Comparison of ENCODE assay signal across 8 mouse cellular contexts in genomic region chr14:45565216-45566065, GRCm38 (mm10). TPM values are rescaled to one million over a fixed set of nuclear protein-coding genes. Genes with fewer than 3 reads are reported as not detected.
DNase-seq lines count a peak whose midpoint lies in the region; ATAC-seq and TF ChIP-seq lines count a peak whose summit lies in the region.

No protein-coding gene starts in this region.

- H3K4me2 ChIP-seq in hindbrain, embryonic 14.5 days (replicated peaks): peak overlapping the region; percentile 42
- peak overlapping the region; percentile 58 for H3K4me2 ChIP-seq in limb, embryonic 13.5 days (replicated peaks)
- H3K4me2 ChIP-seq in midbrain, embryonic 14.5 days (ENCODE audit: low read length): peak overlapping the region; percentile 41

- peak overlapping the region; percentile 34 for H3K27ac ChIP-seq in cortical plate, adult 2 months (ENCODE audit: insufficient read depth, low read length)
- peak overlapping the region; percentile 58 for H3K27ac ChIP-seq in hindbrain, embryonic 14.5 days
- H3K27ac ChIP-seq in limb, embryonic 13.5 days: peak overlapping the region; percentile 95
- H3K27ac ChIP-seq in midbrain, embryonic 14.5 days (replicated peaks; ENCODE audit: low read depth, low read length): peak overlapping the region; percentile 60

- H3K36me3 ChIP-seq in hindbrain, embryonic 14.5 days (replicated peaks; ENCODE audit: control insufficient read depth, insufficient read depth): no peaks in the 10 kb centered on the region
- no peaks in the 10 kb centered on the region for H3K36me3 ChIP-seq in limb, embryonic 13.5 days
- H3K36me3 ChIP-seq in midbrain, embryonic 14.5 days (ENCODE audit: control insufficient read depth, insufficient read depth, low read length): no peaks in the 10 kb centered on the region

- ATAC-seq in hindbrain, embryonic 14.5 days (ENCODE audit: low FRiP score): peak; percentile 19; the same call in 1 of the 2 replicates
- ATAC-seq in limb, embryonic 13.5 days (ENCODE audit: low FRiP score, low read depth): peak; percentile 86
- ATAC-seq in midbrain, embryonic 14.5 days (ENCODE audit: low FRiP score, low TSS enrichment): peak; percentile 28

- no peak overlapping the region for H3K4me3 ChIP-seq in cortical plate, adult 2 months (ENCODE audit: insufficient read depth, low read length)
- H3K4me3 ChIP-seq in hindbrain, embryonic 14.5 days (replicated peaks; ENCODE audit: low read length): peak overlapping the region; percentile 11; the same call in 1 of the 2 replicates
- H3K4me3 ChIP-seq in limb, embryonic 13.5 days: peak overlapping the region; percentile 30
- H3K4me3 ChIP-seq in midbrain, embryonic 14.5 days (replicated peaks; ENCODE audit: low read depth, low read length): no peak overlapping the region

- DNase-seq in ES-CJ7 (ENCODE audit: low read depth, low spot score): peak; percentile 50
- peak; percentile 64 for DNase-seq in gastrocnemius, postnatal 10 days
- peak; percentile 43 for DNase-seq in hindbrain, embryonic 14.5 days (ENCODE audit: low spot score)
- DNase-seq in midbrain, embryonic 14.5 days: peak; percentile 62
- DNase-seq in telencephalon, adult 2 months (ENCODE audit: low read depth, low spot score): peak; percentile 48
- no peak for DNase-seq in adipocyte (ENCODE audit: low spot score)

- H3K4me1 ChIP-seq in cortical plate, adult 2 months (ENCODE audit: control insufficient read depth, insufficient read depth, low read length): peaks cover 8% of the 10 kb centered on the region
- H3K4me1 ChIP-seq in hindbrain, embryonic 14.5 days (replicated peaks; ENCODE audit: control insufficient read depth, insufficient read depth, low read length): no peaks in the 10 kb centered on the region; the same call in 1 of the 2 replicates
- H3K4me1 ChIP-seq in limb, embryonic 13.5 days: peaks cover 29% of the 10 kb centered on the region
- H3K4me1 ChIP-seq in midbrain, embryonic 14.5 days (ENCODE audit: control insufficient read depth, insufficient read depth, low read length): no peaks in the 10 kb centered on the region

- TF ChIP-seq POLR2A in cortical plate, adult 2 months (IDR thresholded peaks at IDR 0.05; ENCODE audit: extremely low read depth, insufficient read depth, low read length): 0 out of 2 replicates have a peak, but pooled peaks have one; percentile 11

- no peaks in the 10 kb centered on the region for H3K9me3 ChIP-seq in hindbrain, embryonic 14.5 days (ENCODE audit: control insufficient read depth, low read length)
- no peaks in the 10 kb centered on the region for H3K9me3 ChIP-seq in limb, embryonic 13.5 days
- H3K9me3 ChIP-seq in midbrain, embryonic 14.5 days (ENCODE audit: control insufficient read depth, low read length): no peaks in the 10 kb centered on the region

- TF ChIP-seq CTCF in cortical plate, adult 2 months (IDR thresholded peaks at IDR 0.05; ENCODE audit: extremely low read depth, insufficient read depth, low read length): no peak

- H3K27me3 ChIP-seq in hindbrain, embryonic 14.5 days (ENCODE audit: control insufficient read depth, insufficient read depth, low read length): no peaks in the 10 kb centered on the region
- H3K27me3 ChIP-seq in limb, embryonic 13.5 days: no peaks in the 10 kb centered on the region
- no peaks in the 10 kb centered on the region for H3K27me3 ChIP-seq in midbrain, embryonic 14.5 days (ENCODE audit: control insufficient read depth, insufficient read depth, low read length)

- 8% methylated on average over 20 of the region's 20 CpGs for WGBS in hindbrain, embryonic 14.5 days
- 4% methylated on average over 20 of the region's 20 CpGs for WGBS in limb, embryonic 13.5 days
- WGBS in midbrain, embryonic 14.5 days: 5% methylated on average over 20 of the region's 20 CpGs

- H3K9ac ChIP-seq in hindbrain, embryonic 14.5 days: peak overlapping the region; percentile 24; the same call in 1 of the 2 replicates
- H3K9ac ChIP-seq in limb, embryonic 13.5 days: no peak overlapping the region; the same call in 1 of the 2 replicates
- no peak overlapping the region; the same call in 1 of the 2 replicates for H3K9ac ChIP-seq in midbrain, embryonic 14.5 days (replicated peaks; ENCODE audit: low read length)

RNA-seq across cellular contexts. Expression of gene Fermt2, which starts 35.5 kb away (rescaled TPM):
- polyA plus RNA-seq in cortical plate, adult 2 months (2012; rRNA removed): 102 and 108 TPM in 2 replicates
- total RNA-seq in gastrocnemius, postnatal 10 days (2021): 100 to 1,000 TPM; 207 to 241 TPM
- polyA plus RNA-seq in hindbrain, embryonic 14.5 days (2014; fragmentation: Nextera tagmentation; extraction: Ambion mirVana): 63.9 and 71.1 TPM in 2 replicates
- 138 and 147 TPM in 2 replicates for polyA plus RNA-seq in limb, embryonic 13.5 days (2015; fragmentation: Nextera tagmentation; extraction: Ambion mirVana)
- 49.1 and 63.8 TPM in 2 replicates for polyA plus RNA-seq in midbrain, embryonic 14.5 days (2014; fragmentation: Nextera tagmentation; extraction: Ambion mirVana)

Comparison
In these comparisons a context has a peak if more than half of its experiments do, and no peak if none do; other contexts are left out.
1. H3K27ac ChIP-seq: peak in every context shown above with its lines; median percentile 95 in limb, embryonic 13.5 days; 60 in midbrain, embryonic 14.5 days; 58 in hindbrain, embryonic 14.5 days; 34 in cortical plate, adult 2 months.
2. H3K4me3 ChIP-seq: peak in hindbrain, embryonic 14.5 days (single experiment) and limb, embryonic 13.5 days (single experiment); none in cortical plate, adult 2 months (single experiment) and midbrain, embryonic 14.5 days (single experiment).
3. ATAC-seq: peak in every context shown above with its lines; median percentile 86 in limb, embryonic 13.5 days; 28 in midbrain, embryonic 14.5 days; 19 in hindbrain, embryonic 14.5 days.
4. Peak in every context shown above with its lines, with median percentiles within 50 percentile points of each other: H3K4me2 ChIP-seq.